Mouse (Mus musculus) forebrain, postnatal 0 days (tissue): Measurements from ENCODE around the gene Slc43a2. TPM values are rescaled to one million over a fixed set of nuclear protein-coding genes. Genes with fewer than 3 reads are reported as not detected.

Source experiments
- ATAC-seq: fragments of 200-750 bp; cut with Nextera tagmentation; 2 replicates; pipeline ENCODE4 v1.8.0; 2017; ENCODE audit warnings: mild to moderate bottlenecking, moderate library complexity
- DNase-seq: peaks from one replicate; pipeline ENCODE4 v3.0.0-alpha.2; 2015
- H3K27ac ChIP-seq: fragments of 300-500 bp; sonication (generic); 2 replicates; pipeline ENCODE4 v1.5.1; 2014; ENCODE audit warnings: low read depth, mild to moderate bottlenecking, antibody characterized with exemption, low read length, moderate library complexity, mixed read lengths
- H3K27me3 ChIP-seq: fragments of 300-500 bp; sonication (generic); 2 replicates; pipeline ENCODE4 v1.6.1; 2014; ENCODE audit warnings: mild to moderate bottlenecking, low read length, mixed read lengths; ENCODE audit not compliant: insufficient read depth
- H3K36me3 ChIP-seq: fragments of 300-500 bp; sonication (generic); 2 replicates; pipeline ENCODE4 v1.6.1; 2014; ENCODE audit warnings: mild to moderate bottlenecking, moderate library complexity; ENCODE audit not compliant: insufficient read depth
- H3K4me1 ChIP-seq: fragments of 300-500 bp; sonication (generic); 2 replicates; pipeline ENCODE4 v1.6.1; 2014; ENCODE audit warnings: antibody characterized with exemption; ENCODE audit not compliant: insufficient read depth
- H3K4me2 ChIP-seq: fragments of 300-500 bp; sonication (generic); 2 replicates; pipeline ENCODE4 v1.6.1; 2014; ENCODE audit warnings: low read depth, mild to moderate bottlenecking, moderate library complexity
- H3K4me3 ChIP-seq: fragments of 300-500 bp; sonication (generic); 2 replicates; pipeline ENCODE4 v1.5.1; 2014; ENCODE audit warnings: low read depth, low read length, mixed read lengths
- H3K9ac ChIP-seq: fragments of 300-500 bp; sonication (generic); 2 replicates; pipeline ENCODE4 v1.6.1; 2014; ENCODE audit warnings: mild to moderate bottlenecking
- H3K9me3 ChIP-seq: fragments of 300-500 bp; sonication (generic); 2 replicates; pipeline ENCODE4 v1.6.1; 2016; ENCODE audit warnings: low read length
- CTCF ChIP-seq: sonication (generic); IDR thresholded peaks from 2 replicates; pipeline ENCODE4 v1.5.1; 2016; ENCODE audit warnings: antibody characterized with exemption, control low read depth, low read depth
- WGBS: fragments of 180-500 bp; shearing (Covaris S2); extraction: QIAGEN DNeasy Blood & Tissue Kit; methylation state at CpG from one replicate; pipeline ENCODE4 v1.1.7; 2014; 5-methylcytosine and 5-hydroxymethylcytosine counted together
- polyA plus RNA-seq: library from polyadenylated mRNA; unstranded; fragments of >200 nt; fragmentation: Nextera tagmentation; extraction: Ambion mirVana; gene quantifications from 2 replicates; pipeline ENCODE4 v1.2.1, GENCODE M21; 2015
- total RNA-seq: library from RNA; depleted of rRNA; stranded (reverse); fragments of >200 nt; gene quantifications from 2 replicates; pipeline ENCODE4 v1.2.3, GENCODE M21; 2014

Slc43a2 gene
- total and polyA plus RNA-seq, 2 experiments from 2014 or later = 14.1 to 24.0 TPM

DNA sequence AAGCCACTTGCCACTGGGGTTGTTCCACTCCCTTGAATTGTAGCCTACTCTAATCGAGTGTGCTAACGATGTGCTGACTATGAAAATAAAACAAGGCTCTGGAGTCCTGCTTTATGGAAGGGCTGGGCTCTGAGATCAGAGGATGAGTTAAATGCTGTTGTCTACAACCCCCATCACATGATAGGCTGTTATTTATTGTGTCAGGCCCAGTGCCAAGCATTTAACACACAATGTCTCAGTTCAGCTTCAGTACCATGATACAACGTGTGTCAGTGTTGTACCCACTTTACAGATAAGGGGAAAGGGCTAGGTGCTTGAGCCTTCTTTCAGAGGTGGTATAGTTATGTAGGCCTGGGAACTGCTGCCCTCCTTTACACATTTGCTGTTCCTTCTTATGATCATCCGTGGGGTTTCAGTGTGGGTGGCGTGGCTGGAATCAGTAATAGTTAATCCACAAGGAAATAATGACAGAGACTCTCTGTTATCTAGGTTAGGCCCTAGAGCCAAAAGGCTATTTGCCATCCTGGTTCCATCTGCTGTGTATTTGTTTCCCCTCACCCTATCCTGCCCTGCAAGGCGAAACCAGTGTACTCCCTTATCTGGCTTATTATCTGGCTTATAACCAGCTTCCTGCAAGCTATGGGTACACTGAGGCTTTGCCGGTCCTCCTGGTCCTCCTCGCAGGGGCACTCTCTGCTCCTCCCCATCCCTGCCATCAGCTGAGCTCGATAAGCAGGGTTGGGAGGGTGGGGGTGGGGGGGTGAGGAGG is 36.0 kb downstream of the Slc43a2 start:
- Histone ChIP-seq H3K27ac (no peak overlapping the region), H3K9ac (no peak overlapping the region), H3K27me3 (no peaks in the 10 kb centered on the region), H3K4me2 (no peak overlapping the region), H3K4me3 (no peak overlapping the region), H3K9me3 (no peaks in the 10 kb centered on the region), H3K4me1 (no peaks in the 10 kb centered on the region), H3K36me3 (peaks cover 53% of the 10 kb centered on the region)
- 54% methylated on average over 9 of the region's 9 CpGs for WGBS
- DNase-seq (no peak), ATAC-seq (no peak)
- TF ChIP-seq CTCF = no peak

- no peak overlapping the region for H3K27ac ChIP-seq
- peaks cover 2% of the 10 kb centered on the region; the same call in 1 of the 2 replicates for H3K4me1 ChIP-seq
- ATAC-seq (no peak), DNase-seq (no peak)
- TF ChIP-seq CTCF = no peak
- H3K4me2 ChIP-seq = no peak overlapping the region
- no peak overlapping the region for H3K9ac ChIP-seq
- no peaks in the 10 kb centered on the region for H3K27me3 ChIP-seq
- no peak overlapping the region for H3K4me3 ChIP-seq
- no peaks in the 10 kb centered on the region for H3K9me3 ChIP-seq
- peaks cover 47% of the 10 kb centered on the region for H3K36me3 ChIP-seq
- WGBS = 85% methylated on average over 6 of the region's 6 CpGs
Observed at GRCm38 (mm10) chr11:75568115-75568511, 36.6 kb downstream of the Slc43a2 start.

- no peaks in the 10 kb centered on the region for H3K9me3 ChIP-seq
- no peak overlapping the region for H3K4me3 ChIP-seq
- DNase-seq (no peak), ATAC-seq (no peak)
- H3K36me3 ChIP-seq = peaks cover 38% of the 10 kb centered on the region
- peaks cover 3% of the 10 kb centered on the region; the same call in 1 of the 2 replicates for H3K4me1 ChIP-seq
- TF ChIP-seq CTCF = no peak
- no peak overlapping the region for H3K9ac ChIP-seq
- H3K4me2 ChIP-seq = no peak overlapping the region
- H3K27me3 ChIP-seq = no peaks in the 10 kb centered on the region
- no peak overlapping the region for H3K27ac ChIP-seq
- WGBS = 94% methylated on average over 12 of the region's 12 CpGs
Observed at GRCm38 (mm10) chr11:75568962-75569361, 37.5 kb downstream of the Slc43a2 start.

DNA sequence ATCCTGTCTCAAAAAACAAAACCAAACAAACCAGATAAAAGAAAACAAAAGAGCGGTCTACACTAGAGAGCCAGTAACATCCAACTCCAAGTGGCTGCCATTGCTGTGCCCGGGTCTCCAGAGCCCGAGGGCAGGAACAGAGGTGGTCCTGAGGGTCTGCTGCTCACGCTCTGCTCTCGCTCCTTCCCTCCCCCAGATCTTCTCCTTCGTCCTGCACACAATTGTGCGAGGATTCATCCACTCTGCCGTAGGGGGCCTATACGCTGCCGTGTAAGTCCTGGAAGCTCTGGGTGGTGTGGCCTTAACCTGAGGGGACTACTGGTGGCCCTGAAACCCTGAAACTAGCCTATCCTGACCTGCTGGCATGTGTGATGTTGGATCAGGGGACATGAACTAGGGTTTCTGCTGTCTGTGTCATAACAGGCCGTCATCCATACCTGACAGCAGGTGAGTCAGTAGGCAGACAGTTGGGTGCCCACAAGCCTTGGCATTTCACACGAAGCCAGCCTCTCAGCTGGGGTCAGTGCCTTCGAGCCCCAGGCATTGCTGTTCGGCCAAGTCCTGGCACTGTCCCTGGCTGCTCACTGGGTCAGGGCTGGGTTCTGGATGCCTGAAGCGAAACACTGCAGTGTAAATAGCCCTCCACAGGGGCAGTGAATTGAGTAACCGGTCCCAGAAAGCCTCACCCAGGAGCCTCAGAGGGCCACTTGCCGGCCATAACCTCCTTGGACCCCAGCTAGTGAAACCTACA is 39.1 kb downstream of the Slc43a2 start:
- Histone ChIP-seq H3K9ac (no peak overlapping the region), H3K4me3 (no peak overlapping the region), H3K9me3 (no peaks in the 10 kb centered on the region), H3K4me2 (no peak overlapping the region), H3K27ac (no peak overlapping the region), H3K4me1 (peaks cover 3% of the 10 kb centered on the region; the same call in 1 of the 2 replicates), H3K27me3 (no peaks in the 10 kb centered on the region), H3K36me3 (peaks cover 34% of the 10 kb centered on the region)
- WGBS = 90% methylated on average over 17 of the region's 17 CpGs
- no peak for DNase-seq
- no peak for TF ChIP-seq CTCF
- no peak for ATAC-seq

DNA sequence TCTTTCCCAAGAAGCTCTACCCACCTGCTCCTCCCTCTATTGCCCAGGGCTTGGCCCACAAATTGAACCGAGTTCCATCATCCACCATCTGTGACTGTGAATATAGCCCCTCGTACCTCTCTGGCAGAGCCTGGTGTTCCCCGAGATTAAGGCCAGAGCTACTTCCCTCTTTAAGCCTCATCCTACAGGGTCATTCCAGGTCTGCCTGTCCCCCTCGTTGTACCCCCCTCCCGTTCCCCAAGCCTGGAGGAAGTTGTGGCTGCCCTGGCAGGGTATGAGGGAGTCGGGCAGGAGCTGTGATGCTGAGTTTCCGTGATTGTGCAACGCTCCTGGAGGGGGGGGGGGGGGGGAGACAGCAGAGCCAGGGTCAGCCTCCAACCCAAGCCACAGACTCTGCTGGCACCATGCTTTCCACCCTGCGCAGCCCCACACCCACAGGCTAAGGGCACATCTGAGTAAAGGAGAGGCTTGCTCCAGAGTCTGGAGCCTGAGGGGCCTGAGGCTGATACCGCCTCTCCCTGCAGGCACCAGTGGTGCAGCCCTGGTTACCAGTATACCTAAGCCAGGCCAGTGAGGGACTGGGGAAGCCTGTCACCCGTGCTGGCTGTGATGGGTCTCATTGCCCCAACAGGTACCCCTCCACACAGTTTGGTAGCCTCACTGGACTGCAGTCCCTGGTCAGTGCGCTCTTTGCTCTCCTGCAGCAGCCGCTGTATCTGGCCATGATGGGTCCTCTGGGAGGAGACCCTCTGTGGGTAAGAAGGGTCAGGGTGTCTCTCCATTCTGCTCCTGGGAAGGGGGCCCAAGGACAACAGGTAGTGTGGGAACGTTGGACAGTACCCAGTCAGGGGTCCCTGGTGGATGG is 39.9 kb downstream of the Slc43a2 start:
- Histone ChIP-seq H3K36me3 (peaks cover 30% of the 10 kb centered on the region), H3K4me3 (no peak overlapping the region), H3K9me3 (no peaks in the 10 kb centered on the region), H3K9ac (no peak overlapping the region), H3K27me3 (no peaks in the 10 kb centered on the region), H3K4me1 (peaks cover 3% of the 10 kb centered on the region; the same call in 1 of the 2 replicates), H3K27ac (no peak overlapping the region), H3K4me2 (no peak overlapping the region)
- WGBS = 75% methylated on average over 13 of the region's 14 CpGs
- TF ChIP-seq CTCF = no peak
- ATAC-seq (no peak), DNase-seq (no peak)

DNA sequence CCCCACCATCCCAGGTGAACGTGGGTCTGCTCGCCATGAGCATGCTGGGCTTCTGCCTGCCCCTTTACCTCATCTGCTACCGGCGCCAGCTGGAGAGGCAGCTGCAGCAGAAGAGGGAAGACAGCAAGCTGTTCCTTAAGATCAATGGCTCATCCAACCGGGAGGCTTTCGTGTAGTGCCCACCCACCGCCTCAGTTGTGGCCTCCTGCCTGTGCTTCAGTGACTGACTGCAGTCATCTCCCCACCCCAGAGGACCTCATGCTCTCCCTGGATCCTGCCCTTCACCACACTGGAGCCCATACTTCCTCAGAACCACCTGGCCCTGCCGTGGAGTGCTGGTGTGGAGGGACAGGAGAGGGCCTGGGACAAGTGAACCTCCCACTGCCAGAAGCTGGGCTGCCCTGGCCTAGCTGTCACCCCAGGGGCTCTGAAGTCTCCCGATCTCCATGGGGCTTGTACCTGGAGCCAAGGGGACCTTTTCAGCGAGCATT is 40.9 kb downstream of the Slc43a2 start:
- H3K9me3 ChIP-seq = no peaks in the 10 kb centered on the region
- no peak for ATAC-seq
- H3K4me1 ChIP-seq = peaks cover 3% of the 10 kb centered on the region; the same call in 1 of the 2 replicates
- peak overlapping the region; percentile 50; the same call in 1 of the 2 replicates for H3K27ac ChIP-seq
- H3K4me3 ChIP-seq = no peak overlapping the region
- no peak for TF ChIP-seq CTCF
- no peak for DNase-seq
- H3K36me3 ChIP-seq = peaks cover 24% of the 10 kb centered on the region
- H3K4me2 ChIP-seq = no peak overlapping the region
- no peak overlapping the region; the same call in 1 of the 2 replicates for H3K9ac ChIP-seq
- WGBS = 18% methylated on average over 10 of the region's 10 CpGs
- H3K27me3 ChIP-seq = no peaks in the 10 kb centered on the region
